Mouse (Mus musculus) kidney, postnatal 4 days (tissue): ENCODE measurements at regions not wholly inside any gene's neighbourhood (a gene's known extent, or its start where the extent isn't known, plus 50 kb on each side); places are given as distances from the start of the nearest gene placed in this dataset.

Experiments
- DNase-seq, 2 experiments: peaks; one replicate each; pipeline ENCODE4 v3.0.0; 2021; ENCODE audit warnings: mixed read lengths in 2 of 2

DNA sequence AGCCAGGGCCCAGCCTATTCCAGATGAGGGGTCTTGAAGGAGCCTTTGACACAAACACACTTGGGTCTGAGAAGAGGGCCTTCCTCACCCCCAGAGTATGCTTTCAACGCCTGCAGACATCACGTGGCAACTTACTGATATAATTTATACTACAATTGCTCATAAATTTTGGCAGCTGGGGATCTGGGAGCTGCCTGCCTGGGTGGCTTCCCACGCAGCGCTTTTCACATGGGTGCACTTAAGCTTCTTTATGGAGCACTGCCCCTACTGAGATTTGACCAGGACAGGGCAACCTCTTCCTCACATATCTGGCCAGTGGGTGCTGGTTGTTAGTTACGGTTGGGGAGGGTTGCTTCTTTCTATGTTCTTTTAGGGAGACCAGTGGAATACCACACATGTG is 61.6 kb downstream of the Spesp1 start:
- peak; percentile 15 to 32 for DNase-seq

GRCm38 (mm10) chr9:62215151-62215859 is 66.7 kb downstream of the Spesp1 start:
- no peak for DNase-seq

DNA sequence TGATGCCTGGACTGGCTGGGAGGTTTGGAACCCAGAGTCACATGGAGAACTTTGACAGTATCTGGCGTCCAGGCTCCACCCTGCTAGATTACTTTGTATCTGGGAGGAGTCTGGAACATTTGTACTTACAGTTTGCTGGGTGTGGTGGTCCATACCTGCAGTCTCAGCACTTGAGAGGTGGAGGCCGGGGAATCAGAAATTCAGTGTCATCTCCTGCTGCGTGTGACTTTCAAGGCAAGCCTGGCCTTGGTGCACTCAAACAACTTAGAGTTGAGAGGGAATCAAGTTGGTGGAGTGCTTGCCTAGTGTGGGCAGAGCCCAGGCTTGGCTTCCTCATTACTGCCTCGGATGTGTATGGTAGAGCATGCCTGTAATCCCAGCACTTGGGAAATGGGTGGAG is 67.5 kb downstream of the Spesp1 start:
- no peak for DNase-seq

- DNase-seq, result no peak
These were observed 69.4 kb downstream of the Spesp1 start for GRCm38 (mm10) chr9:62212615-62213014.

DNA sequence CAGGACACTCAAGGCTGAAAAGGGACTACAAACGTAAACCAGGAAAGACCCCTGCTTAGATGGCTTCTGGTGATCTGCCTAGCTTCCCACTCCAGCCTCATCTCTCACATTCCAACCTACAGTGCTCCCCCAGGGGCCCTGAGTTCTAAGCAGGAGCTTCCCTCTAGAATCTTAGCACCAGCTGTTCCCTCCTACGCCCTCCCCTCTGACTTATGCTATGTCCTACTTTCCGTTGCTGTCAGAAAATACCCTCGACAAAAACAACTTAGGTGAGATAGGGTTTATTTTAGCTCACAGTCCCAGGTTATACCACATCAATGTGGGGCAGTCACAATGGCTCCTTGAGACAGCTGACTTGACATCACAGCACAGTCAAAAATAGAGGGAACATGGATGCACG is 71.2 kb downstream of the Spesp1 start:
- no peak for DNase-seq

DNA sequence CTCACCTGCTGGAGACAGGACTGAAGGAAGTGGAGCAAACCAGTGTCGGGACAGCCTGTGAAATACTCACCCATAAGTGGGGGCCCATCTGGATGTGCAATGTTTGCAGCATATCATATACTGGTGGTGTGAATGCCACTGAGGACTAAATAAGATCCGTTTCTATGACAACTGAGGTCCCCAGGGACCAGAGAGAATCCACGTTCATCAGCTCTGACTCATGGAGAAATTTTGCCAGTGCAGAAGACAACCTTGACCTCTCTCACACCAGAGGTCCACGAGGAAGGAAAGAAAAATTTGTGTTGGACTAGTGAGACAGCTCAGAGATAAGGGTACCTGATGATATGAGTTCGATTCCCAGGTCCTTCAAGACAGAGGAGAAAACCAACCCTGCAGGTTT is 73.6 kb downstream of the Spesp1 start:
- no peak for DNase-seq

GRCm38 (mm10) chr9:62205264-62205663 is 76.7 kb downstream of the Spesp1 start:
- DNase-seq, result no peak

GRCm38 (mm10) chr9:62203556-62203955 is 78.5 kb downstream of the Spesp1 start:
- DNase-seq, result no peak

DNA sequence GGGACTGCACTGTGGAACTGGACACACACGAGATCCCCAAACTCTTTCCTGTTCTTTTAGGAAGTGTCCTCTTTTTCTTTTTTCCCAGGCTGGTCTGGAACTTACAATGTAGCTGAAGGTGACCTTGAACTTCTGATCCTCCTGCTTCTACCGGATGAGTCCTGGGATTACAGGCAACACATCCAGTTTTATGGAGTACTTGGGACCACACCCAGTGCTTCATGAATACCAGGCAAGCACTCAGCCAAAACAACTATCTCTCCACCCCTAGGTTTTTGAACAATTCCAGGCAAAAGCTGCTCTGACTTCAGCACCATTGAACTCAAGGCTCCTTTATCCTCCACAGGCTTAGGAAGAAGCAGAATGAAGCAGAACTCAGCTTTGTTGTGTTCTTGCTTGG is 79.7 kb downstream of the Spesp1 start:
- no peak for DNase-seq

DNA sequence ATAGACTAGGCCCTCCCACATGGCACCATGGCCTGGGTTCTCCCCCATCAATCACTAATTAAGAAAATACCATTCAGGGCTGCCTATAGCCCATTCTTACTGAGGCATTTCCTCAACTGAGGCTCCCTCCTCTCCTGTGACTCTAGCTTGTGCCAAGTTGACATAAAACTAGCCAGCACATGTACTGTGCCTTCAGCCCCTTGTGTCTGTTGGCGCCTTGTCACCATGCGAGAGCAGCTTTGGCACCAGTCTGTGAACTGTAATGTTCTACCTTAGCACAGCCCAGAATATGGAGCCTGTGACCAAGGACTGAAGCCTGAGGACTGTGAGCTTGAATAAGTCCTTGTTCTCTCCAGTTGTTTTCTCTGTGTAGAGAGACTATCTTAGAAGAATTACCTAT is 75.0 kb upstream of the Glce start:
- no peak for DNase-seq

GRCm38 (mm10) chr9:62192424-62192892 is 70.0 kb upstream of the Glce start:
- DNase-seq, result no peak

GRCm38 (mm10) chr9:62190474-62190873 is 68.0 kb upstream of the Glce start:
- no peak for DNase-seq

DNA sequence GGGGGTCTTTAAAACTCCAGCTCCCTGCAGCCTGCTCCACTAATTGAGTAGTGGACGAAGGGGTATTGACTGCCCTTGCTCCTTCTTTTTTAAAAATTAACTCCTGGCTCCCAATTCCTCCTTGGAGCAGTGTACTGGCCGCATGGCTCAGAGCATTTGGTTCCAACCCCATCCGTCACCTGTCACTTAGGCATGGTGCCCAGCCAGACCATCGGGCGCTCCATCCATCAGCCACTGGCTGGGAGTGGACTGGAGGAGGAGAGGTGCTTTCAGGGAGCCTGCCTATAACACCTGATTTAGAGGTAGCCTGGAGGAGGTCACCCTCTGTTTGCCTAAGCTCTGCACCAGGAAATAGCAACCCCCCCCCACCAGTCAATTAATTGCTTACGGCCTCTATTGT is 66.4 kb upstream of the Glce start:
- DNase-seq, result peak; percentile 35 to 56

GRCm38 (mm10) chr9:62188379-62188778 is 65.9 kb upstream of the Glce start:
- no peak for DNase-seq

DNA sequence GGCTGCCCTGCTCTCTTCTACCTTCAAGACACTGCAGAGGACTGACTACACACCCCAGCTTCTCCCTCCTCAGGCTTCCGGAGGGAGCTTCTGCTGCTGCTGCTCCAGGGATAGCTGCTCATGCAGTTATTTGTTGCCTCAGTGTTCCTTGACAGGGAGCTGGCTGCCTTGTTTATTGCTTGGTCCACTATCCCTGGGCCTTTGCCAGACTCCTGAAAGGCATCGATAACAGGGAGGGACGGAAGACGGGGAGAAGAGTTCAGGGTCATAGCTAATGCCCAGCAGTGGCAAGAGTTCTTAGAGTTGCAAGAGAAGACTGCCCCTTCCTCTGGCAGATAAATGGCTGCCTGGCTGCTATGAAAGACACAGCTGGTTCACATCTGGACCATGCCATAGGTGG is 64.4 kb upstream of the Glce start:
- no peak for DNase-seq

DNA sequence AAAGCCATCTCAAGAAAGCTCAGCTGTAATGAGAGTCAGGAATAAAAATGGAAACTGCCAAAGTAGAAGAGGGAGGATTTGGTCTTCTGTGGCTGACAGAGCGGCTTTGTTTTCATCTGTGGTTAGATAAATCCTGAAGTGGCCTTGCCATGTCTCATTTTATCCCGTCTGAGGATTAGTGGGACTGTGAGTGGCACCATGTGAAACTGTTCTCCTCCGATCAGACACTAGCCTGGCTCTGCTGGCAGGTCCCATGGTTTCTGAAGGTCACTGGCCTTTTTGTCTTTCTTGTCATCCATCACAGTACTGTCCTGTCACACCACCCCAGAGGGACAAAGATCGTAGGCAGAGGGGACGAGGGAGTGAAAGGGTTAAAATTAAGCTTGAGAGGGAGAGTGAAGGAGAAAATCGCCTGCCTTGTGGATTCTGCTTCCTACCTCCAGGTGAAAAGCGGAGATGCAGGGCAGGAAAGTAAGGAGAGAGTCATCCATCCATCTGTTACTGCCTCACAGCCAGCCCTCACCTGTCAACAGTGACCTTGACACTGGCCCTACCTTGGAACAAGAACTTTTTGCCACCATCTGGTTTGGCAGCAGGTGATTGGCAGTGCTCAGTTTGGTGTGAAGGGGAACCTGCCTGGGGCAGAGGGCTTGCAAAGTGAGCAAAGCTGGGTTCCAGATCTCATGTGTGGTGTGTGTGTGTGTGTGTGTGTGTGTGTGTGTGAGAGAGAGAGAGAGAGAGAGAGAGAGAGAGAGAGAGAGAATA is 63.2 kb upstream of the Glce start:
- DNase-seq, result no peak

- DNase-seq, result no peak
These were observed 58.9 kb upstream of the Glce start for GRCm38 (mm10) chr9:62181182-62181830.

DNA sequence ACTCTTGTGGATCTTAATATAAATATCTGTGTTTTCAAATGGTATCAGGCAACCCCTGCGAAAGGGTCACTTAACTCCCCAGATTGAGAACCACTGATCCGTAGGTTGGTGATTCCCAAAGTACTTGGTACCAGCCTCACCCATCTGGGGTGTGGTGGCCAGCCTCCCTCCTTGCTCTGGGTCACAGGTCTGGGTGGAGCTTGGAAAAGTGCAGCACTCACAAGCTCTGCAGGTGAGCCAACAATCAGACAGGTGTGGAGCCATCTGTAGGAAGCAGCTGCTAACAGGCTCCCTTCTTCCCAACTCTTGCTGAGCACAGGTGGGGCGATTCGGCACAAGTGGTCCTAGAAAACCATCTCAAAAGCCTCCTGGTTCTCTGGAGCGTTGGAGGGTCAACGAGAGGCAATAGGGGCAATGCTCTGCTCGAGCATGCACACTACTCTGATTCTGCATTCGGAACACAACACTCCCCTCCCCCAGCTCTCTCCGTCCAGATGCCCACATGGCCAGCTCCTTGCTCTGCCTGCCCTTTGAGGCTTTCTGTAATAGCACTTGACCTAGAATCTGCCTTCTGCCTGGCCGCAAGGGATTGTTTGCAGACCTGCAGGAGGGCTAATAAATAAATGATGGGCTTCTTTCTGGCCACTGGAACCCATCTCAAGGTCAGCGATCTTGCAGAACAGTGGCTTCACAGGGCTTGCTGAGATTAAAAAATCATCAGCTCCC is 58.2 kb upstream of the Glce start:
- DNase-seq, result peak in 1 of 2 experiments; percentile 28

DNA sequence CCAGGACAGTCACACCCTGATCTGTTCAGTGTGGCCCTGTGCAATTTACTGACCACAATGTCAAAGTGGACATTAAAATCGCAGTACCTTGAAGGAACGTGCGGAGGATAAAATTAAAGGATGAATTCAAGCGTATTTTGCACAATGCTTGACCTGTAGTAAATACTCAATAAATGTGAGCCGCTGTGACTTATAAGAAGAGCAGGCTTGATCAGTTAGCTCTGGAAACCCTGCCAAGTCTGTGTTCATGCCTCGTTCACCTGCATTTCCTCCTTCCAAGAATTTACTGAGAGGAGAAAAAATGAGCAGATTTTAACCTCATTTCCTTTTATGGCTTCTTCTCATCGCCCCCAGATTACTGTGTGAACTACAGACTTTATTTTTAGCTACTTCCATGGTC is 52.2 kb upstream of the Glce start:
- DNase-seq, result no peak
